Mouse (Mus musculus) gastrocnemius, postnatal 25 days (tissue): ENCODE results near the gene Olfr433. TPM values are rescaled to one million over a fixed set of nuclear protein-coding genes. Genes with fewer than 3 reads are reported as not detected.
"Not testable (repeated sequence)": the region's sequence is repeated elsewhere in the genome, so short reads cannot be mapped to it uniquely, and the experiment has no call there.

ENCODE experiments used
- DNase-seq: peaks from one replicate; pipeline ENCODE4 v3.0.0; 2022
- long read RNA-seq, 2 experiments: library from polyadenylated mRNA; stranded (forward); transcript quantifications; one replicate each; pipeline ENCODE4 v2.0.0; 2021
- total RNA-seq, 2 experiments: library from RNA; stranded (reverse); gene quantifications; 1 replicate in 1 of 2; 2 replicates in 1 of 2; pipeline ENCODE4 v1.2.3; 2021

The Olfr433 gene
- total RNA-seq = not detected
- long read RNA-seq, experiment 1 = 0 reads
- long read RNA-seq, experiment 2 = 0 reads

- DNase-seq = peak; percentile 60
These were observed at the start of gene Olfr433 for GRCm38 (mm10) chr1:174040523-174041177. TSS of gene Olfr433 (plus strand) at chr1:174040705.

DNA sequence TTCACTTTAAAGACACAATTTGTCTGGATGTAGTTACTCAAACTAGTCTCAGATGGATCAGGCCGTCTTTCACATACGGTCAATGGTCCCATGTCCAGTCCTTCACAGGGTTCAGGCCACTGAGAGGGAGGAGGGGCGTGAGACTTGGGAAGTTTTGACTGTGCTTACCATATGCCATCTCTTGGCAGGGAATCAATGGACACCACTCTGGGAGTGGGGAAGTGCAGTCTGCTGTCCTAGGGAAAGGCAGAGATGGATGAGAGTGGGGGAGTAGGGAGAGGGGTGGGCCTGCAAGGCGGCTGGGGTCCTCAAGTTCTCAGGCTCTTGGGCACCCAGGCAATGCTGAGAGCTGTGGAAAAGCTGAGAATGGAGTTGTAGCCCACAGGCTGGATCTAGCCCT lies 45.5 kb upstream of the Olfr433 start:
- DNase-seq = no peak

DNA sequence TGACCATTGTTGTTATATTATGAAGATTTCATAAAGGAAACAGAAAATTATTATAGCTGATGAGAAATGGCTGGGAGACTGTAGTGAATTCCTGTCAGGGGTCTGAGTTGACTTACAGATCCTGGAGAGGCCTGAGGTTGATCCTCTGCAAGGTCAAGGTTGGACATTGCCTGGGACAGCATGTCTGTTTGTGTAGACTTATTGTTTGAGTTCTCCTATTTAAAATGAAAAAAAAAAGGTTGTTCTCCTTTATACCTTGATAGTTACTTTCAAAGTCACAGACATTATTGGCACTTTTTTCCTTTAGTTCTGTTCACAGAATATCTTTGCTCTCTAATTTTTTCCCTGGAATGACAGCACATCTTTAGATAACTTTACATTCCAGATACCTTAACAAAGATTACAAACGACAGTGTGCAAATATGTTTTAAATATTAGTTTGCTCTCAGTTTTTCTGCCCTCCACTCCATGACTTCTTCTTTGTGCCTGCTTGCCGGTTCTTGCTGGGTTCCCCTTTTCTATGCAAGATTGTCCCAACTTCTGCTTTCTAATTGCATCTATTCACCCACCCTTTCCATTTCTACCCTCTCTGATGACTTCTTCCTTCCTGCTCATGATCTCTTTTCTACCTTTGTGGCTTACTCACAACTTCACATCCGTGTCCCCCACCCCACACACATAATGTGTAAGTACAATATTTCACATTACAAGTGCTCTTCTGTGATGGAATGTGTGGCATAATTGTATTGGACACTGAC lies 36.0 kb upstream of the Olfr433 start:
- not testable (repeated sequence) for DNase-seq

DNA sequence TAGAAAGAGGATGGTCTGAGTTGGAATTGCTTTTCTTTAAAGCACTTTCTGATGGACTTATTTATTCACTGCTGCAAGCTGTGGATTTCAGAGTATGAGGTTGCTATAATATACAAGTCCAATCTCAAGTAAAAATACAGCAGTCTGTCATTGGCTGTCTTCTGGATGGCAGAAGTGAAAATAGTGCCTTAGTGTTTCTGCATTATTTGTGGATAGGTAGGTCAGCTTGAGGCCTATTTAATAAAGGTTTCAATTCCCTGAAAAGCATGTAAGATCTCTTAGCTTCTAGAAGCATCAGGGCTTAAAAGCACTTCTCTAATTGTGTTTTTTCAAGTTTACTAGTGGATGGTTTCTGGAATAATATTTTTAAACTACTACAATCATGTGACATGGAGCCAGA lies 33.5 kb upstream of the Olfr433 start:
- DNase-seq = not testable (repeated sequence)

DNA sequence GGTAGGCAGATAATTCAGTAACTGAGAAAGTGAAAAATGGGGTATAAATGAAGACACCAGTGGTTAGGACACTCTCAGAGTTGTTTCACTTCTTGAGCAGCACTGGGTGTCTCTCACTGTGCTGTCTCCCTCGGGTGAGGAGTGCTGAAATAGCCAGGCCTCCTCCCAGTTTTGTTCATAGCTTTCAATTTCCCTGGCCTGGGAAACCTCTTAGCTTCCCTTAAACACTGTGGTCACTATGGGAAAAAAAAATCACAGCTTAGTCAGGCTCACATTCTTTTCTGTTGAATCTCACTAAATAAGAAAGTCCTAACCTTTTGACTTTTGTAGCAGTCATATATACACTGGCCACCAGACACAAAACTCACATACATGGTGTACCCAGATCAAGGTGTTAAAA lies 8.8 kb upstream of the Olfr433 start, which contains the start of gene Ifi205:
TSS of gene Ifi205 (minus strand) at position 113 of the 400 bp plus-strand sequence.
- peak; percentile 35 for DNase-seq

GRCm38 (mm10) chr1:174035841-174036240 lies 4.7 kb upstream of the Olfr433 start:
- DNase-seq = no peak

GRCm38 (mm10) chr1:174038480-174038879 lies 2.0 kb upstream of the Olfr433 start:
- DNase-seq = no peak

- DNase-seq = not testable (repeated sequence)
These were observed 1.8 kb downstream of the Olfr433 start for GRCm38 (mm10) chr1:174042091-174042884.

DNA sequence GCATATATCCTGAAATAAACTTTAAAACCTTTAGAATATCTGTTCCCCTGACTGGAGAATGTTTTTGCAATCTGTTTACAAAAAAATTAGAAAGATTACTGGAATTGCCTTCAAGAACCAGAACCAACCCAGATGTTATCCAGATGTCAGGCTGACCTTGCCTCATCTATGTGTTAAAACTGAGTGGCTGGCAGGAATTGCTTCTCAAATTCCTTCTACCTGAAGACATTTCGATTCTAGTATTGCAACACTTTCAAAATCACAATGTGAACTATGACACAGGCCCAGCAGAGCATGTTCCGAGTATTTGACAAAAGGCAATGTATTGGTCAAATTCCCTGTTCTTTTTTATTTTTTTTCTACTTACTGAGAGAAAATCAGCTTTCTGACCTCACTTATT lies 3.9 kb downstream of the Olfr433 start:
- peak; percentile 26 for DNase-seq

- not testable (repeated sequence) for DNase-seq
These were observed 7.7 kb downstream of the Olfr433 start for GRCm38 (mm10) chr1:174048227-174048626.

GRCm38 (mm10) chr1:174048893-174049292 lies 8.4 kb downstream of the Olfr433 start, which contains the start of gene Olfr432:
TSS of gene Olfr432 (plus strand) at chr1:174049205.
- no peak for DNase-seq

DNA sequence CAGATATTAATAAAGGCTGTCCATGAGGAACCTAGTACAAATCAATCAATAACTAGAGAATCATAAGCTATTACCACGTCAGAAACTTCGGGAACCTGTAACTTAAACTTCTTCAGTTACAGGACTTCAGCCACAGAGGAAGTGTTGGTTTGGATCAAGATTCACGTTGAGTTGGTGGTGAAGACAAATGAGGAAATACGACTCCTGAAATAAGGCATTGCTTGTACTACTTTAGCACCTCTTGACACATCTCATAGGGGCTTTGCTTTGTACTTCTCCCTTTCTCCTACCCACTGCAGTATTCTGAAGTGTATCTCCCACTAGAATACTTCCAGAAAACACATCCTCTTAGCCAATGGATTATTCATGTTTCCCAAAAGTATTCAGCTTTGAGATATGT lies 8.9 kb downstream of the Olfr433 start:
- not testable (repeated sequence) for DNase-seq

- DNase-seq = no peak
These were observed 10.0 kb downstream of the Olfr433 start for GRCm38 (mm10) chr1:174050532-174050931.

DNA sequence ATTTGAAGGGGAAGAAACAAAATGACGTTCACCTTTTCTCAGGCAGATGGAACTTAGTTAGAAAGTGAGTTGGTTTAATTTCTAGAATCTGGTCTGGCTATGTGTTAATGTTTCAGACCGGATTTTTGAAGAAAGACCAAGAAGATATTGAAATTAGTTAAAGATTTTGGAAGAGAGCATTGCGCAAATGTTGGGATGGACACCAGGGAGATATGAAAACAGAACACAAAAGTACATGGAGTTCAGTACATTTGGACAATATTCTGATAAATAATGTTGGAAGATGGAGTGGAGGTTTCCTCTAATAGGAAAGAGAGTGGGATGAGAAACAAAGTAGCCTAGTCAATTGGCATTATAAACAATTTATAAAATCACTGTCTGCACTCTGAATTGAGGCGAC lies 11.0 kb downstream of the Olfr433 start:
- no peak for DNase-seq

GRCm38 (mm10) chr1:174051931-174052536 lies 11.5 kb downstream of the Olfr433 start:
- DNase-seq = no peak

- no peak for DNase-seq
These were observed 12.5 kb downstream of the Olfr433 start for GRCm38 (mm10) chr1:174052981-174053380.

- DNase-seq = no peak
These were observed 14.7 kb downstream of the Olfr433 start for GRCm38 (mm10) chr1:174055248-174055647.

DNA sequence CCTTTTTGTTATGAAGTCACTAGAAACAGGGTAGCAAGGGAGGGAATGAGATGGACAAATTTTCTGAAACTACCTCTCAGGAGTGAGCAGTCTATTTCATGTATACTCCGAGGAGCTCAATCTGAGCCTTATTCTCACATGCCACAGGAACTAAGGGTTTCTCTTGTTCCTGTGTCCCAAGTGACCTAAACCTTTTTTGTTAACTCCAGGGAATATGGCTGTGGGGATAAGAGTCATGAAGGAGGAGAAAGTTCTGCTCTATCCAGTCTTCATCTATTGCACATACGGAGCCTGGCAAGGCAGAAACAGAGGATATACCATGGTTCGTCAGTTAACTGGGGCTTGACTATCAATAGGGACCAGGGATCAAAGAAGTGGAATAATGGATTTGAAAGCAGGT lies 25.8 kb downstream of the Olfr433 start, which contains the start of gene Olfr430:
TSS of gene Olfr430 (plus strand) at position 301 of the 400 bp plus-strand sequence.
- DNase-seq = no peak

DNA sequence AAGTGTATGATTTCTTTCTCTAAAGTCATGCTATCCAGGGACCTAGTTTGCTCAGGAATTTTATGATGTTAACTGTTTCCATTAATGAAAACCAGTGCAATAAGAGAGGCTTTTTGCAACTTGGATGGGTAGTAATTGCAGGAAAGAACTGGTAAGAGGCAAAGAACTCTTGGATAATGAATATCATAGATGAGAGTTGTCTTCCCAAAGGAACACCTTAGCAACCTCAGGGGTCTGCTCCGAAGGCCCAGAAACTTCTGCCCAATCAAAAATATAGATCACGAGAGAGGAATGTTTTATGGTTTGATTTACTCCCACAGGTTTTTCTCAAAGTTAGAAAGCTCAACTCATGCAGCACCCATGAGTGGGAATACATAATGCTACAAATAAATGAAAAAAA lies 43.5 kb downstream of the Olfr433 start, which contains the start of gene Olfr429:
TSS of gene Olfr429 (plus strand) at position 301 of the 400 bp plus-strand sequence.
- DNase-seq = no peak
